Mouse (Mus musculus) ovary, postnatal 36 days (tissue): ENCODE data around the gene Snapc3.

ENCODE experiments used
- DNase-seq: peaks from one replicate; pipeline ENCODE4 v3.0.0; 2022; ENCODE audit warnings: low spot score, mixed read lengths

Snapc3 gene

GRCm38 (mm10) chr4:83417160-83417819 is at the start of gene Snapc3:
Gene Snapc3 (plus strand): TSS chr4:83417724.
- peak; percentile 95 for DNase-seq

DNA sequence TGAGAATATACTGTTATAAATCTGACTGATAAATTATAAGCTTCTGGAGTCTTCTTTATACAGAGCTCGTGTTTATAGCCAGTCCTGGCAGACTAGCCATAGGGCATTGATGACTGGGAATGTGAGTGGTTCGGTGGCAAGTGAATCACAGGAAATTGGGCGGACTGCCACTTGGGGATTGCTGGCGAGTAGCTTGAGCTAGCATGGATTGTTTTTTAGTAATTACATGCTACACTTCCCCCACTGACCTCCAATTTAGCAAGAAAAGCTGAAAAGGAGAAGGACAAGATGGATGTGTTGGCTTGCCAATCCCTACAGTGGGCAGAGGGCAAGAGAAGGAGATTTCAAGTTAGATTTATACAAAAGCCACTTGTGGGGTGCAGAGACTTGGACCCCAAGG is 44.1 kb upstream of the Snapc3 start:
- no peak for DNase-seq

- DNase-seq, result no peak
Observed at GRCm38 (mm10) chr4:83375650-83376049, 41.9 kb upstream of the Snapc3 start.

DNA sequence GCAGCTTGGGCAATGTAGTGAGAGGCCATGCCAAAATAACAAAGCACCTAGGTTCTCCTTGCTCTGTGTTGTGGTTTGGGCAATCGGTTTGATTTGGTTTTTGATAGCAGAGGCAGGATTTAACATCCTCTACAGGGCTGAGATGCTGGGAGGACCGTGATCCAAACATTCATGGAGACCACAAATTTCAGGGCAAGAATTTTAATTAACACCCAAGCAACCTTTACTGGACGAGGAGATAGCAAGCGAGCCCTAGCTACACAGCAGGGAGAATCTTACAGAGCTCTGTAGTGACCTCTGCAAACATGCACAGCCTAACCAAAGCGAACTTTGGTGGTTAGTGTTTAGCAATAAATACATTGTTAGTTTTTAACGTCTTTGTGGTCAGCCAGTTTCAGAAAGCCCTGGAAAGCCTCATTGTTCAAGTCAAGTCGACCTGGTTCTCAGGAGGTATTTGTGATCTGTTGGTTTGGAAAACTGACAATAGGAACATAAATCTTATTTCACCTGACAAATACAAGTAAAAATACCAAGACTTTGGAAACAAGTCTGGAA is 41.0 kb upstream of the Snapc3 start:
- no peak for DNase-seq

DNA sequence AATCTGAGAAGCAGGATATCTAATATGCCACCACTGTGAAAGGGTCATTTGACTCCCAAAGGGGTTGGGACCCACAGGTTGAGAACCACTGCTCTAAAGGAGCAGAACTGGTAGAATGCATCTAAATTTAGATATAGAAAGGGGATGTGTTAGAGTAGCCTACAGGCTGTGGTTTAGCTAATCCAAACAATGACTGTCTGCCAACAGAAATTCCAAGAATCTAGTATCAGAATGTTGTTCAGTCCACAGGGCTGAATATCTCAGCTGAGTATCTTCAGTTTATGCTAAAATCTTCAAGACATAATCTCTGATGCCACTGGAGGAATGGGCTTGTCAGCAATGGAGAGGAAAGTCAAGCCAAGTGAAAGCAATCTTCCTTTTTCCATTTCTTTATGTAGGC is 38.5 kb upstream of the Snapc3 start:
- no peak for DNase-seq

GRCm38 (mm10) chr4:83379746-83380145 is 37.8 kb upstream of the Snapc3 start:
- no peak for DNase-seq

- DNase-seq, result no peak
Observed at GRCm38 (mm10) chr4:83380266-83380665, 37.3 kb upstream of the Snapc3 start.

- DNase-seq, result peak; percentile 13
Observed at GRCm38 (mm10) chr4:83383899-83384490, 33.5 kb upstream of the Snapc3 start.

- DNase-seq, result no peak
Observed at GRCm38 (mm10) chr4:83385091-83385490, 32.4 kb upstream of the Snapc3 start.

DNA sequence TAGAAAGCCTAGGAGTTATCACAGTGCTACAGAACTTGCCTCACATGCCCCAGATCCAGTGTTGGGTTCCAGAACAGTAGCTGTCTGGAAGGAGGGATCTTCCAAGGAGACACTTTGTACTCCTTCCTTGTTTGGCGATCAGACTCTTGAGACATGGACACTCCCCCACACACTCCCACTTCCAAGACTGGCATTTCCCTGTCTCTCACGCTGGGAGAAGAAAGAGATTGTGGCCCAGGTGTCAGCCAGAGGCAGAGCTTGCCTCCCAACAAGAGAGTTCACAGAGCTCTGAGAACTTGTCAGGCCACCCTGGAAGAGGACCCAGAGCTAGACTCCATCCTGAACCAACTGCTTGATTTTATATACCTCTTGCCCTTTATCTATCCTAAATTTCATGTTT is 27.0 kb upstream of the Snapc3 start:
- DNase-seq, result no peak

GRCm38 (mm10) chr4:83391956-83392355 is 25.6 kb upstream of the Snapc3 start:
- DNase-seq, result no peak

GRCm38 (mm10) chr4:83393733-83394132 is 23.8 kb upstream of the Snapc3 start:
- no peak for DNase-seq

DNA sequence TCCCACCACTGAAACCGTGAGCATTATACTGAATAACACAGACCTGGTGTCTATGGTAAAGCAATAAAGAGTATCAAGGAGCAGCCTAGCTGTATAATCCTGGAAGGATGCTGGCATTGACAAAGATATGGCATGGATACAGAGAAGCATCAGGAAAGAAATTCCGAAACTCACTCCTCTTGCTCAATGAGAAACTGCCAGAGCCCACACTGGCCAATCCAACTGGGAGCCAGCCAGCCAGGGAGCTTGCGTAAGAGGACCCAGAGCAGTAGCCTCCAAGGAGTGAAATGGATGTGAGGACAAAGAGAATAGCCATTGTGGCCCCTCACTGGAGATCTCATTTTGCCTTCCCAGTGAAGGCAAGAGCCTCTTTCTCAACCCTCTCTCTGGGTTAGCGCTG is 21.2 kb upstream of the Snapc3 start:
- peak; percentile 54 for DNase-seq

GRCm38 (mm10) chr4:83396996-83397770 is 20.3 kb upstream of the Snapc3 start:
- DNase-seq, result no peak

DNA sequence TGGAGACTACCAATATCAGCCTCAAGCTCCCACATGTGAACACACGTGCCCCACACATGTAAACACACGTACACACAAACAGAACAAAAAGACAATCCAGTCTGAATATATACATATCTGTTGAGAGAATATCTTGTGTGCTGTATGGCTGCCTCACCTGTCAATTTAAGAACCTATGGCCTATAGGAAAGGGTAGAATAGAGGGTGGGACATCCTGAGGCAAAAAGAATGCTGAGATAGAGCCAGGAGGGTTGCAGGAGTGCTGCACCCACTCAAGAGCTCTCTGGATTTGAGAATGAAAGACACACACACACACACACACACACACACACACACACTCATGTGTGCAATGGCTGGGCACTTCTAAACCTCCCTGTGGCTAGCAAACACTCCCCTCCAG is 19.0 kb upstream of the Snapc3 start:
- DNase-seq, result no peak

DNA sequence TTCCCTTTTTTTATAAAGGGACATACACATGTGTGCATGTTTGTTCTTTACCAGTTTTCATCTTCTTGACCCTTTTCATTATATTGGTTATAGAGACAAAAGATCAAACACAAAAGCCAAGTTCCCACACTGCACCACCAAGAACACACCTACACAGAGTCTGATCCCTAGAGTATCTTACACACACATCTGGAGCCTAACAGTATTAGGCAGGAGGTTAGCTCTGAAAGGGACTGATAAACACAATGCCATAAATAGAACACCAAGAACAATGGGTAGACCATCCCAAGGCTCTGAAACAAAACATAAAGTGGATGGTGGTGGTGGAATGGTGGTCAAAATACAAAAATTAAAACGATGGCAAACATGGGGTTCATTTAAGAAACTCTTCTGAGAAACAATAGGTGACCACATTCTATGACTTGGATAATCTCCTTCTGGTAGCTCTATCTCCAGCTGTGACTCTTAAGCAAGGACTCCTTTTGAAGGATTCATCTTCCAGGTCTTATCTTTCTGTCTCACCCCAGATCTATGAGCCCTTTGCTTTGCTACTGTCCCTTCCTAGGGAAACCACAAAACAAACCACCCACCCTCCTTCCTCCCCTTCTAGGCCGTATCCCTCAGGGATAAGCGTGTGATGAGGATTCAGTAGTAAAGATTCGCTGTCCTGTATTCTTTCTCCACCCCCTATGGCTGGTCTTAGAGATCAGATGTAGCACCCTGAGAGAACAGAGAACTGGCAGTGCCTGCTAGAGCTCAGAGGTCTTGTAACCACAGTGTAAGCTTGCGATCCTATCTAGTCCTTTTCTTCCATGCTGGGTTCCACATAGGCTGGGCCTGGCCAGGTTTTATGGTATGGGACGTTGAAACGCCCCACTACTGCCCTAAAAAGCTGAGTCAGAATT is 16.6 kb upstream of the Snapc3 start:
- no peak for DNase-seq

- DNase-seq, result no peak
Observed at GRCm38 (mm10) chr4:83401712-83402111, 15.8 kb upstream of the Snapc3 start.

DNA sequence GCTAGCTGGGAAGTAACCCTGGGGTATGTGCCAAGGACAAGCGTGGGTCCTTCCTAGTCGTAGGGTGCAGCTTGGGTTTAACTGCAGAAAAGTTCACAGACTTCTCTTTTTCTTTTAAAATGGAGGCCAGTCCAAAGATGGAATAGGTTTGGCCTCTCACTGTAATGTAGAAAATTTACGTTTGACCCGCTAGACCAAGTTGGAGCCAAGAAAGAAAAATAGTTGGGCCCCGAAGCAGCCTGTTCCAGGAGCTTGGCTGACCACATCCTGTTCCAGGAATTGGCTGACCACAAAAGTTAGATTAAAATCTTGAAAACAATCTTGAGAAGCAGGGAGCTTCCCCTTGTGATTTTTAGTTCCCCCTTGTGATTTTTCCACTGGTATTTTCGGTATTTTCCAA is 9.8 kb upstream of the Snapc3 start:
- no peak for DNase-seq

GRCm38 (mm10) chr4:83409867-83410505 is 7.5 kb upstream of the Snapc3 start:
- DNase-seq, result no peak

GRCm38 (mm10) chr4:83412060-83412459 is 5.5 kb upstream of the Snapc3 start:
- DNase-seq, result no peak

- DNase-seq, result no peak
Observed at GRCm38 (mm10) chr4:83414241-83414824, 3.2 kb upstream of the Snapc3 start.
